Mouse (Mus musculus): ENCODE data around the gene Spata31d1a.

Spata31d1a gene

DNA sequence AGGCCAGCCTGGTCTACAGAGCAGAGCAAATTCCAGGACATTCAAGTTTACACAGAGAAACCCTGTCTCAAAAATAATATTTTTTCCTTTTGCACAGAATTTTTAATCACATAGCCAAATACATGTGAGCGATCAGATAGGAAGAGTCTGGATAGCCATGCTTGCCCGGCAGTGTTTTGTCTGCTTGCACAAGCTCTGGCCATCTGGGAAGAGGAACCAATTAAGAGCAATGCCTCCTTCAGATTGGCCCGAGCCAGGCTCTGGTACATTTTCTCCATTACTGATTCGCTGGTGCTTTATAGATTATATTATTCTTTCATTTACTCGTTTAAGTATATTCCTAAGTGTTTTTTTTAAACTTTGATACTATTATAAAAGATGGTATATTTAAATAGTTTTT lies 42.4 kb downstream of the Spata31d1a start:
- no peak for DNase-seq (ENCODE audit: low spot score in 2 of 2)

DNA sequence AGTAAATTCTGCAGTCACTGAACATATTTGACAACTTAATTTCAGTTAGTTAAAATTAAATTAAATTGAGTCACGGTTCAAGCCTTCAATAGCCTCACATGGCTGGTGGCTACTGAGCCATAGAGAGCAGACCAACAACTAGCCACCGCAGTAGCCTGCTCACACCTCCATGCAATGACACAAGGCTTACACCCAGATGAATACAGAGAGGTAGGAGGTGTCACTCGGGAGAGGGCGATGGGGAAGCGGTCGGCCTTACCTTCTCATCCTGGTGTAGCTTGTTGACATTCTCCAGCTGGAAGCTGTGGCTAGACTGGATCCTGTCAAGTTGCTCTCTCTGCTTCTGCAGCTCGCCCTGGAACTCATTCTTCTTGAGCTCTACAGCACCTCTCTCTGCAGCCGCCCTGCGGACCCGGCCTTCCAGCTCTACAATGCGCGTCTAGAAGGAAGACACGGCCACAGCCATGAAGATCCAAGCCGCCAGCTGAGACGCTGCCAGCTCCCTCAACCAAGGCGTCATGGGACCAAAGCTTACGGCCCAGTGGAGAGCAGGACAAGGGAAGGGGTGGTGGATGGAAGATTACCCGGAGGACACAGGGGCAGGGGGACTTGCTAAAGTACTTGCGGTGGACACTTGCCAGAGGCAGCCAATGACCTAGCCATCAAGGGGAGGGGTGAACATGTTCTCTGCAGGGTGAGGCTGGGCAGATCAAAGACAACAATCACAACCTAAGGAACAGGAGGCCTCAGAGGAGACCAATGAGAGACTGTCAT lies 46.0 kb downstream of the Spata31d1a start:
- no peak for DNase-seq (ENCODE audit: low spot score in 2 of 2)

DNA sequence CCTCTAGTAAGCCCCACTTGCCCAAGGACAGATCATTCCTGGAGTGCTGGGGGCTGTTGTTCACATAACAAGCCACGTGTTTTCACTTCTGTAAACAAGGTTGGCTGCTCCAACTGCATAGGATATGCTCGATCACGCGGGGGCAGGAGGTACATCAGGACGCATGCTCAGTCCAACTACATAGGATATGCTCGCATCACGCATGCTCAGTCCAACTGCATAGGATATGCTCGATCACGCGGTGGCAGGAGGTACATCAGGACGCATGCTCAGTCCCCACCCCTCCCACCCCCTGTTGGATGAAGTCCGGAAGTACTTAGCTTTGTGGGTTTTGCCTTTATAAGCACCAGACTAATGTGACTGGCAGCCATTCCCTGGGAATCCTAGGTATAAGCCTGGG lies 48.2 kb downstream of the Spata31d1a start:
- no peak for DNase-seq (ENCODE audit: low spot score in 2 of 2)

DNA sequence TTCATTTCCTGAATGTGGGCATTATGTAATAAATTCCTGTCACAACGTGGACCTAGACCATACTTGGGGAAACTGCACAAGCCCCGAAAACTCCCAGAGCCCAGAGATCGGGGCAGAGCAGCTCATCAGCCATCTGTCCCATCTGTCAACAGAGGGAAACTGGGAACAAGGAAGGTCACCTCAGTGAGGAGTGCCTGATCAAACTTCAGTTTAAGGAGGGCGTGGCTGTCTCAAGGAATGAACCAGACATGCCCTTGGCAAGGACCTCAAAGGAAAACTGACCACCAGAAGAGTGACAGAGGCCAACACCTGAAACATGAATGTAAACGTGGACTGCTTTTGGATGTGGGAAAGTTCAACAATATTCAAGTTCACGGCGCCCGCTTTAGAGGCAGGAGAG lies 48.7 kb downstream of the Spata31d1a start:
- DNase-seq (ENCODE audit: low spot score in 2 of 2), result no peak

DNA sequence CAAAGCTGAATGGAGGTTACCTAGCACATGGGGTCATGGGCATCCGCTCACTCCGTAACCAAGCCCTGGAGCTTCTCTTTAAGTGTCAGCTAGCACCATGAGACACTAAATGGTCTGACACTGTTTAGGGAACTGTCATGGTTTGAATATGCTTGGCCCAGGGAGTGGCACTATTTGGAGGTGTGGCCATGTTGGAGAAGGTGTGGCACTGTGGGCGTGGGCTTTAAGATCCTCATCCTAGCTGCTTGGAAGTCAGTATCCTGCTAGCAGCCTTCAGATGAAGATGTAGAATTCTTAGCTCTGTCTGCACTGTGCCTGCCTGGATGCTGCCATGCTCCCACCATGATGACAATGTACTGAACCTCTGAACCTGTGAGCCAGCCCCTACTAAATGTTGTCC lies 49.8 kb downstream of the Spata31d1a start:
- no peak for DNase-seq (ENCODE audit: low spot score in 2 of 2)

DNA sequence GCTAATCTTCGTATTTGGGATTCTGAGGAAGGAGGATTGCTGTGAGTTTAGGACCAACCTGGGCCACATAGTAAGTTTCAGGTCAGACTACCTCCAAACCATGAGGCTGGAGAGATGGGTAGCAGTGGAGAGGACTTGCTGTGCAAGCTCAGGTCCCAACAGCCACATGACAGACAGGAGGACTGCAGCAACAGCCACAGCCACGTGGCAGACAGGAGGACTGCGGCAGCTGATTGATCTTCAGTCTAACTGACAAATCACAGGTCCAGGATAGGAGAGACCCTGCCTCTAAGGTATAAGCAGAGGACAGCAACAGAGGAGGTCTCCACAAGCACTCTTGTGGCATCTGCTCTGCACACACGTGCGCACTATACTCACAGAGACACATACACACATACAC lies 52.3 kb downstream of the Spata31d1a start:
- DNase-seq (ENCODE audit: low spot score in 2 of 2), result no peak

DNA sequence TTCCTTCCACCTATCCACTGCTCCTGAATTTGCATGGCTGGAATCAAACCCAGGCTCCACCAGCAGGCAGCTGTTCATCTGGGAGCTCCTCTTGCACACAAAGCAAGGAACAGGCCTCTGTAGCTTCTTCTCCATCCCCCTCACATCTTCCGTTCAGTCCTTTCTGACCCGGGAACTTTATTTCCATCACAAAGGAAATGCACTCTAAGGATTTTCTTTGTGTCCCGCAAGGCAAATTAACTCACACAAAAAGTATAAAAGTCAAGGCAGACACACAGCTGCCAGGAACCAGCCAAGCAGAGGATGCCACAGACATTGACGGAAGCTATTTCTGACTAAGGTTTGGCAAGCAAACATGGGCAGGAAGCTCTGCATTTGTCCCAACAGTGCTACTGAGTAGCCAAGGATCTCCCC lies 53.1 kb downstream of the Spata31d1a start:
- no peak for DNase-seq (ENCODE audit: low spot score in 2 of 2)

DNA sequence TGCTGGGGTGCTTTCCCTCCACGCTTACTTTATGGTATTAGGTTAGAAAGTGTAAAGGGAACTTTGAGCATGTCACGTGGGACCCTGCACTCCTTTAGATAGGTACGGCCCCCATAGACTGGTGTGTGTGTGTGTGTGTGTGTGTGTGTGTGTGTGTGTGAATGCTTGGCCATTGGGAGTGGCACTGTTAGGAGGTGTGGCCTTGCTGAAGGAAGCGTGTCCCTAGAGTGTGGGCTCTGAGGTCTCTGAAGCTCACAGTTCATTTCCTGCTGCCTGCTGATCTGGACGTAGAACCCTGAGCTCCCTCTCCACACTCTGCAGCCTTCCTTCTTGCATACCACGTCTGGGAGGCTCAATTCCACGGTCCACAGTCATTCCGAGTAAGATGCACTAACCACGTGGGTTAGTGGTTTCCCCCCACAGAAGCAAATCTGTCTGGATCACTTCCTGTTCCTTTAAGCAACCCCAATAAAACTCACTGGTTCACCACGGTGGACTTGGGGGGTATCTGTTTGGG lies 53.8 kb downstream of the Spata31d1a start:
- DNase-seq (ENCODE audit: low spot score in 2 of 2), result no peak

DNA sequence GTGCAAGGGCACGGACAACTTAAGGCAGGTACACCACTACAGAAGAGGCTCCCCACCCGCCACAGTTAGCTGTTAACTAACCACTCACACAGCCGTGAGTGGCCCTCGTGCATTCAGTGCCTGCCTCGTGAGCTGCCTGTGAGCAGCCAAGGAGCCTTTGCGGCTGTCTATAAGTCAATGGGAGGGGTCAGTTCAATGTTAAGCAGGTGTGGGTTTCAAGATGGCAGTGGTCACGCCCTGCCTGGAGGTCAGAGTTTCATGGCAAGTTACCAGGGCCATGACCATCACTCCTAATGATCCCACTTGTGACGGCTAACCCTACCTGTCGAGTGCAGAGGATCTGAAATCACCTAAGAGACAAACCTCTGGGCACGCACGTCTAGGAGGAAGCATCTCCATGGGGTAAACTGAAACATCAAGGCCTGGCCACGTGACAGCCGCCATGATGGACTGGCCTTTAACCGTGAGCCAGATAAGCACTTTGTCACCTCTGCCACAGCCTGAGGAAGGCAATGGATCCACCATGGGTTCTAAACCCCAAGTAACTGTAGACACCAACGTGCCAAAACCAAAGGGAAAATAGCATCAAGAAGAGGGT lies 54.3 kb downstream of the Spata31d1a start:
- DNase-seq (ENCODE audit: low spot score in 2 of 2), result no peak

DNA sequence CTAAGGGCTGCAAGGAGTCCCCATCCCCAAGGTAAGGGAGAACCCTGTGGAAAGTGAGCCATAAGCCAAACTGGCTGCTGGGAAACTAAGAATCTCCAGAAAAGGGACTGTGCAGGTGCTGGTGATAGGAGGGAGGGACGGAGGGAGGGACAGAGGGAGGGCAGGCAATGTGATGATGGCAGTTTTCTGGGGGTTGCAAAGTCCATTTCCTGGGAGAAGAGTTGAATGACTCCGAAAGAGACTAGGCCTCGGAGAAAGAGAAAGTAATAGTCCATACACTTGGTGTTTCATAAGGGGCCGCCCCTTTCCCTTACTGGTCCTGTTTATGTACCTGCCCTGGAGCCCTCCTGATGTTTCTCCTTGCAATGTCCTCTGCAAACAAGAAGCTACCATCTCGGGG lies 55.7 kb downstream of the Spata31d1a start:
- DNase-seq (ENCODE audit: low spot score in 2 of 2), result no peak

DNA sequence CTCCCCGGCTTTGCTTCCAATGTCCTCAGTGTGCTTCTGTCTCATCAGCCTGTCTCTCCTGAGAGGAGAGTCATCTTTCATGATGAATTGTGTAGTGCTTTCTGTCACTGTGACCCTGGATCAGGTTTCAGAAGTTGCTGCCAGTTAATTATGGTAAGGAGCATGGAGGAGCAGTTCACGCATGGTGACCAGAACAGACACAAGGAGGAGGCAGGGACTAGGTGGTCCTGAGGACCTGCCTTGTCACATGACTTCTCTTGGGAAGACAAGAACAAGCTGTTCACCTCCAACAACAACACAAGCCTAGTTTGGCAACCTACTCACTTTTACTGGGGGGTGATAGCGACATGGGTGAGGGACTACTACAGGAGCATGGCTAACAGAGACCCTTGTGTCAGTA lies 57.0 kb downstream of the Spata31d1a start:
- DNase-seq (ENCODE audit: low spot score in 2 of 2), result no peak

DNA sequence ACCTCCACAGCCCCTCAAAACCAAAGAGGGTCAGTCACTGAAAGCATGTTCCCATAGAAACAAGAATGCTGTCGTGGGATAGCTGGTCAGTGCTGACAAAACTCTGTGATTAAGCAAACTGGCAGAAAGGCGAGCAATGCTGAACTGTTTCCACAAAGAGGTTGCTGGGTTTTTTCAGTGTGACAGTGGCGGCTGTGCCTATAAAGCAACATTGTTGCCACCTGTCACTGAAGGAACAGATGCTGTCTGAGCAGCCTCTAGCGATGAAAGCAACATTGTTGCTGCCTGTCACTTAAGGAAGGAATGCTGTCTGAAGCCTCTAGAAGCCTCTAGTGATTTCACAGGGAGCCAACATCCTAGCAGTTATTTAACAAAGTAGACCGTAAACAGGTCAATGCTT lies 57.5 kb downstream of the Spata31d1a start:
- DNase-seq (ENCODE audit: low spot score in 2 of 2), result no peak
